Mouse (Mus musculus): ENCODE results near the gene Grin2b.

- TF ChIP-seq CTCF (IDR thresholded peaks at IDR 0.05; ENCODE audit: low read depth) (no peak), EP300 (optimal IDR thresholded peaks at IDR 0.05) (no peak)
Measured at GRCm38 (mm10) chr6:135687926-135688325, 485.4 kb downstream of the Grin2b start.

All from stomach, postnatal 0 days (tissue).